Mouse (Mus musculus): Measurements from ENCODE around the gene Prkab2. TPM values are rescaled to one million over a fixed set of nuclear protein-coding genes. Genes with fewer than 3 reads are reported as not detected.

Gene Prkab2
- polyA plus RNA-seq, 1 experiment from 2014 or later, result 15.4 TPM

- WGBS, result 89% methylated on average over 6 of the region's 6 CpGs
- no peak overlapping the region for H3K4me3 ChIP-seq (ENCODE audit: low read length)
- no peaks in the 10 kb centered on the region for H3K9me3 ChIP-seq (replicated peaks; ENCODE audit: control insufficient read depth, low read length)
- H3K4me2 ChIP-seq (ENCODE audit: low read depth, low read length), result no peak overlapping the region
- H3K4me1 ChIP-seq (ENCODE audit: control insufficient read depth, insufficient read depth, low read length), result no peaks in the 10 kb centered on the region
- H3K9ac ChIP-seq (ENCODE audit: low read length), result no peak overlapping the region
- no peak overlapping the region for H3K27ac ChIP-seq (ENCODE audit: low read length)
- H3K36me3 ChIP-seq (ENCODE audit: control insufficient read depth, insufficient read depth), result peaks cover 23% of the 10 kb centered on the region
- no peaks in the 10 kb centered on the region for H3K27me3 ChIP-seq (ENCODE audit: control insufficient read depth, insufficient read depth, low read length)
- no peak for ATAC-seq (replicated peaks; ENCODE audit: extremely low read depth, insufficient read depth, low FRiP score)
These were observed 35.8 kb downstream of the Prkab2 start for GRCm38 (mm10) chr3:97693806-97694205.

- peaks cover 27% of the 10 kb centered on the region for H3K36me3 ChIP-seq (ENCODE audit: control insufficient read depth, insufficient read depth)
- no peaks in the 10 kb centered on the region for H3K27me3 ChIP-seq (ENCODE audit: control insufficient read depth, insufficient read depth, low read length)
- 73% methylated on average over 9 of the region's 9 CpGs for WGBS
- H3K4me3 ChIP-seq (ENCODE audit: low read length), result no peak overlapping the region
- no peaks in the 10 kb centered on the region for H3K9me3 ChIP-seq (replicated peaks; ENCODE audit: control insufficient read depth, low read length)
- no peak overlapping the region for H3K4me2 ChIP-seq (ENCODE audit: low read depth, low read length)
- no peak overlapping the region for H3K9ac ChIP-seq (ENCODE audit: low read length)
- H3K27ac ChIP-seq (ENCODE audit: low read length), result no peak overlapping the region
- no peaks in the 10 kb centered on the region for H3K4me1 ChIP-seq (ENCODE audit: control insufficient read depth, insufficient read depth, low read length)
- ATAC-seq (replicated peaks; ENCODE audit: extremely low read depth, insufficient read depth, low FRiP score), result no peak
These were observed 38.9 kb downstream of the Prkab2 start for GRCm38 (mm10) chr3:97696866-97697265.

GRCm38 (mm10) chr3:97697291-97697690 is 39.3 kb downstream of the Prkab2 start:
- no peak overlapping the region for H3K4me2 ChIP-seq (ENCODE audit: low read depth, low read length)
- no peak overlapping the region for H3K9ac ChIP-seq (ENCODE audit: low read length)
- 47% methylated on average over 9 of the region's 9 CpGs for WGBS
- H3K27me3 ChIP-seq (ENCODE audit: control insufficient read depth, insufficient read depth, low read length), result no peaks in the 10 kb centered on the region
- no peaks in the 10 kb centered on the region for H3K9me3 ChIP-seq (replicated peaks; ENCODE audit: control insufficient read depth, low read length)
- no peak overlapping the region for H3K4me3 ChIP-seq (ENCODE audit: low read length)
- ATAC-seq (replicated peaks; ENCODE audit: extremely low read depth, insufficient read depth, low FRiP score), result no peak
- H3K36me3 ChIP-seq (ENCODE audit: control insufficient read depth, insufficient read depth), result peaks cover 31% of the 10 kb centered on the region
- no peak overlapping the region for H3K27ac ChIP-seq (ENCODE audit: low read length)
- no peaks in the 10 kb centered on the region for H3K4me1 ChIP-seq (ENCODE audit: control insufficient read depth, insufficient read depth, low read length)

GRCm38 (mm10) chr3:97699061-97699460 is 41.1 kb downstream of the Prkab2 start:
- Histone ChIP-seq H3K36me3 (ENCODE audit: control insufficient read depth, insufficient read depth) (peaks cover 31% of the 10 kb centered on the region), H3K4me2 (ENCODE audit: low read depth, low read length) (no peak overlapping the region), H3K27ac (ENCODE audit: low read length) (no peak overlapping the region), H3K9me3 (replicated peaks; ENCODE audit: control insufficient read depth, low read length) (no peaks in the 10 kb centered on the region), H3K27me3 (ENCODE audit: control insufficient read depth, insufficient read depth, low read length) (no peaks in the 10 kb centered on the region), H3K4me1 (ENCODE audit: control insufficient read depth, insufficient read depth, low read length) (no peaks in the 10 kb centered on the region), H3K4me3 (ENCODE audit: low read length) (no peak overlapping the region), H3K9ac (ENCODE audit: low read length) (no peak overlapping the region)
- ATAC-seq (replicated peaks; ENCODE audit: extremely low read depth, insufficient read depth, low FRiP score), result no peak
- whole genome bisulfite sequencing, result 70% methylated on average over 3 of the region's 3 CpGs

GRCm38 (mm10) chr3:97701198-97701597 is 43.2 kb downstream of the Prkab2 start:
- Histone ChIP-seq H3K9ac (ENCODE audit: low read length) (no peak overlapping the region), H3K4me2 (ENCODE audit: low read depth, low read length) (no peak overlapping the region), H3K27ac (ENCODE audit: low read length) (no peak overlapping the region), H3K4me1 (ENCODE audit: control insufficient read depth, insufficient read depth, low read length) (no peaks in the 10 kb centered on the region), H3K4me3 (ENCODE audit: low read length) (no peak overlapping the region), H3K9me3 (replicated peaks; ENCODE audit: control insufficient read depth, low read length) (no peaks in the 10 kb centered on the region), H3K36me3 (ENCODE audit: control insufficient read depth, insufficient read depth) (peaks cover 21% of the 10 kb centered on the region), H3K27me3 (ENCODE audit: control insufficient read depth, insufficient read depth, low read length) (no peaks in the 10 kb centered on the region)
- ATAC-seq (replicated peaks; ENCODE audit: extremely low read depth, insufficient read depth, low FRiP score), result no peak
- 77% methylated on average over 3 of the region's 3 CpGs for WGBS

- no peaks in the 10 kb centered on the region for H3K27me3 ChIP-seq (ENCODE audit: control insufficient read depth, insufficient read depth, low read length)
- H3K4me2 ChIP-seq (ENCODE audit: low read depth, low read length), result no peak overlapping the region
- ATAC-seq (replicated peaks; ENCODE audit: extremely low read depth, insufficient read depth, low FRiP score), result no peak
- no peaks in the 10 kb centered on the region for H3K9me3 ChIP-seq (replicated peaks; ENCODE audit: control insufficient read depth, low read length)
- no peaks in the 10 kb centered on the region for H3K4me1 ChIP-seq (ENCODE audit: control insufficient read depth, insufficient read depth, low read length)
- peaks cover 15% of the 10 kb centered on the region for H3K36me3 ChIP-seq (ENCODE audit: control insufficient read depth, insufficient read depth)
- no peak overlapping the region for H3K4me3 ChIP-seq (ENCODE audit: low read length)
- no peak overlapping the region for H3K27ac ChIP-seq (ENCODE audit: low read length)
- WGBS, result 87% methylated on average over 11 of the region's 11 CpGs
- H3K9ac ChIP-seq (ENCODE audit: low read length), result no peak overlapping the region
These were observed 44.6 kb downstream of the Prkab2 start for GRCm38 (mm10) chr3:97702448-97703080.

- Histone ChIP-seq H3K36me3 (ENCODE audit: control insufficient read depth, insufficient read depth) (peaks cover 23% of the 10 kb centered on the region), H3K9ac (ENCODE audit: low read length) (no peak overlapping the region), H3K4me3 (ENCODE audit: low read length) (no peak overlapping the region), H3K27me3 (ENCODE audit: control insufficient read depth, insufficient read depth, low read length) (no peaks in the 10 kb centered on the region), H3K27ac (ENCODE audit: low read length) (no peak overlapping the region), H3K4me2 (ENCODE audit: low read depth, low read length) (no peak overlapping the region), H3K4me1 (ENCODE audit: control insufficient read depth, insufficient read depth, low read length) (no peaks in the 10 kb centered on the region), H3K9me3 (replicated peaks; ENCODE audit: control insufficient read depth, low read length) (no peaks in the 10 kb centered on the region)
- ATAC-seq (replicated peaks; ENCODE audit: extremely low read depth, insufficient read depth, low FRiP score), result no peak
- 86% methylated on average over 3 of the region's 3 CpGs for WGBS
These were observed 47.5 kb downstream of the Prkab2 start for GRCm38 (mm10) chr3:97705508-97705907.

GRCm38 (mm10) chr3:97706561-97706960 is 48.6 kb downstream of the Prkab2 start:
- ATAC-seq (replicated peaks; ENCODE audit: extremely low read depth, insufficient read depth, low FRiP score), result no peak
- Histone ChIP-seq H3K4me2 (ENCODE audit: low read depth, low read length) (no peak overlapping the region), H3K4me3 (ENCODE audit: low read length) (no peak overlapping the region), H3K27ac (ENCODE audit: low read length) (no peak overlapping the region), H3K36me3 (ENCODE audit: control insufficient read depth, insufficient read depth) (peaks cover 31% of the 10 kb centered on the region), H3K9ac (ENCODE audit: low read length) (no peak overlapping the region), H3K4me1 (ENCODE audit: control insufficient read depth, insufficient read depth, low read length) (no peaks in the 10 kb centered on the region), H3K27me3 (ENCODE audit: control insufficient read depth, insufficient read depth, low read length) (no peaks in the 10 kb centered on the region), H3K9me3 (replicated peaks; ENCODE audit: control insufficient read depth, low read length) (no peaks in the 10 kb centered on the region)
- 90% methylated on average over 4 of the region's 4 CpGs for WGBS

- Histone ChIP-seq H3K36me3 (ENCODE audit: control insufficient read depth, insufficient read depth) (peaks cover 31% of the 10 kb centered on the region; the same call in 1 of the 2 replicates), H3K4me3 (ENCODE audit: low read length) (no peak overlapping the region), H3K4me1 (ENCODE audit: control insufficient read depth, insufficient read depth, low read length) (no peaks in the 10 kb centered on the region), H3K9ac (ENCODE audit: low read length) (no peak overlapping the region), H3K27me3 (ENCODE audit: control insufficient read depth, insufficient read depth, low read length) (no peaks in the 10 kb centered on the region), H3K4me2 (ENCODE audit: low read depth, low read length) (no peak overlapping the region), H3K9me3 (replicated peaks; ENCODE audit: control insufficient read depth, low read length) (no peaks in the 10 kb centered on the region), H3K27ac (ENCODE audit: low read length) (no peak overlapping the region)
- 91% methylated on average over 11 of the region's 11 CpGs for WGBS
- ATAC-seq (replicated peaks; ENCODE audit: extremely low read depth, insufficient read depth, low FRiP score), result no peak
These were observed 52.1 kb downstream of the Prkab2 start for GRCm38 (mm10) chr3:97710134-97710533.
